Mouse (Mus musculus) gastrocnemius, postnatal 14 days (tissue): ENCODE measurements around the gene Insl5. TPM values are rescaled to one million over a fixed set of nuclear protein-coding genes. Genes with fewer than 3 reads are reported as not detected.

Experiments
- DNase-seq: peaks from one replicate; pipeline ENCODE4 v3.0.0; 2021; ENCODE audit warnings: mixed read lengths
- intact Hi-C: fragments of 180-260 bp; cut with DNase I; formaldehyde crosslinking; loops from one replicate; pipeline ENCODE4 v1.15.1; 2025; ENCODE audit warnings: low total_unique reads
- total RNA-seq, 2 experiments: library from RNA; stranded (reverse); gene quantifications; 2 replicates each; pipeline ENCODE4 v1.2.3; 2021

Gene Insl5
- total RNA-seq, 2 experiments from 2014 or later: not detected

DNA sequence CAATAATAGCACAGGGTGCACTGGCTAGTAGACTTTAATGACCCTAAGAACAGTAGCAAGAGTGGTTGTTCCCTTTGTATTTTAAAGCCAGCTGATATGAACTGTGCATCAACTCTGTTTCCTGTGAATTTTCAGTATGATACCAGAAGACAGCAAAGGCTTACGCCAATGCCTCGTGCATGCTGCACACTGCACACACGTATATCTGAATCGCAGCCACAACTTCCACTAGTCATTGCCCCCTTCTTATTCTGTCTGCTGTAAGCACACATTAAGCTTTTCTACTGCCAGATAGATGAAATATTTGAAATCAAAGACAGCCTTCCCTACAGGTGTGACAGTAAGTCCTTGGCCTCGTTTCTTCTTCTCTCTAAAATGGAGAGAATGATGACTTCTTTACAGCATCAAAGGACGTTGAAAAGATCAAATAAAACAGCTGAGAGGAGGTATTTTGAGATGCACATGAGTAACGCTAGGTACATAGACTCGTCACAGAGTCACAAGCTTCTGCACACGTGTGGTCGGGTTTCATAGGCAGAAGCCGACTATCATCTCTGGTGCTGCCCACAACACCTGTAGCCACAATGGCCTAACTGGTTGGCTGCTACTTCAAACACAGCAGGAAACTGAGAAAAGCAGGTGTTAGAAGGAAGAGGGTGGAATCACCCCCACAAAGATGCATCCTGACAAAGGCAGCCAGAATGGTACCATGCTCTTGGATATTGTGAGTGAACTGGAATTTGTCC is 35.9 kb downstream of the Insl5 start:
- DNase-seq: no peak
- intact Hi-C loops: no loop called here

DNA sequence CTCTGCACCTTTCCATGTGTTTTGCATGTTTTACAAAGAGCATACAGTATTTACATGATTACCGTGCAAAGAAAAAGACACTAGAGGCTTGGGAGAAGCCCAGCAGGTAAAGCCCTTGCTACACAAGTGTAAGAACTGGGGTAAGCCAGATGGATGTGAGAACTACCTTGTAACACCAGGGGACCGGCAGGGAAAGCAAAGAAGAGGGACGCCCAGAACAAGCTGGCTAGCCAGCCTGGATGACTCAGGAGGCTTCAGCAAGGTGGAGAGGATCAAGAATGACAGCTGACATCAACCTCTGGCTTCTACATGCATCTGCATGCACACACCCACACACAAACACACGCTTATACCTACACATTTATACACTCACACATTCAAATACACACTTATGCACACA is 36.6 kb downstream of the Insl5 start:
- intact Hi-C loops: no loop called here
- no peak for DNase-seq

DNA sequence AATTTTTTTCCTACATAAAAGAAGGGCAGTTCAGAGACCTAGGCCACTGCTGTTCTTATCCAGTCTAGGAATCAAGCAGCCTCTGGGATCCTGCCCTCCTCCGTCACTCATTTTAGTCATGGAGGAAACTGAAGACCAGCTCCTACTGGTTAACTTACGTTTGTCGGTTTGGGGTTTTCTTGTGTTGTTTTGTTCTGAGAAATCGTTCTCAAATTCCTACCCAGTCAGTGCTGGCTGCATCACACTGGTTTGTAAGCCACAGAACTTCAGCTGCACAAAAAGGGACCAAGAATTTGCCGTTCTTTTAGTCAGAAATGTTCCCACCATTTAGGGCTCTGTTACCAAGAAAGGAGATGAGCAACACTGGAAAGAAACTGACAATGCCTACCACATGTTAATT is 37.3 kb downstream of the Insl5 start:
- no peak for DNase-seq

DNA sequence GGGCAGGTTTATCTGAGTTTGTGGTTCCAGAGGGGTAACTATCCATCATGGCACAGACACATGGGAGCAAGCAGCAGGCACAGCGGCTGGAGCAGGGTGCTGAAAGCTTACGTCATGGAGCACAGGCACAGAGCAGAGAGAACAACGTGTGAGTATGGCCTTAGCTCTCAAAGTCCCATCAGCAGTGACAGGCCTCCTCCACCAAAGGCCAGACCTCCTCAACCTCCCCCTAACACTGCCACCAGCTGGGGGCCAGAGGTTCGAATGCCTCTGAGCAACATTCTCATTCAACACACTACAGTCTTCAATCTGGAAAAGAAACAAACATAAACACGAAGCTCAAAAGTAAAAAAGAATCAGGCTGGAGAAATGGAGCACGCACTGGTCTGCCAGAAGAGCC is 38.1 kb downstream of the Insl5 start:
- intact Hi-C loops: loop anchor here (5.0 kb wide), 1 partner anchor 154 kb away; no protein-coding TSS in a partner anchor
- no peak for DNase-seq

More for the DNA sequence above, 37.3 kb downstream of the Insl5 start:
- intact Hi-C loops: loop anchor here (5.0 kb wide), 1 partner anchor 153 kb away; no protein-coding TSS in a partner anchor

- no peak for DNase-seq
- intact Hi-C loops: loop anchor here (5.0 kb wide), 1 partner anchor 155 kb away; no protein-coding TSS in a partner anchor
Observed at GRCm38 (mm10) chr4:102987756-102988155, 38.9 kb downstream of the Insl5 start.

GRCm38 (mm10) chr4:102987325-102987724 is 39.3 kb downstream of the Insl5 start:
- DNase-seq: no peak
- intact Hi-C loops: loop anchor here (5.0 kb wide), 1 partner anchor 155 kb away; no protein-coding TSS in a partner anchor

DNA sequence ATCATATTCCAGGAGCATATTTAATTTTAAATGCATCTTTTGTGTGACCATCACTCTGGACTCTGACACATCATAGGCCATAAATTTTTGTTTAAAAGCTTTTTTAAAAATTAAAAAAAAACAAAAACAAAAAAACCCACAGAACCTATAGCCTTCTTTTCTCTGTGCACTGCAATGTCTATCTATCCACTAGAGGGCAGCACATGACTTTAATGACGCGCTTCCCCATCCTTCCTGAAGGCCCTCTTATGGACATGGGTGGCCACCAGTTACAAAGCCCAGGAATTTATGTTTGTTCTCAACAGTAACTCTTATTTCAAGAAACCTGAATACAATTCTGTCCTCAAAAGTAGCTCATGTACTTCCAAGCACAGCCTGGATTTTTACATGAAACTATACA is 39.7 kb downstream of the Insl5 start:
- DNase-seq: peak; percentile 31
- intact Hi-C loops: loop anchor here (5.0 kb wide), 1 partner anchor 155 kb away; no protein-coding TSS in a partner anchor

DNA sequence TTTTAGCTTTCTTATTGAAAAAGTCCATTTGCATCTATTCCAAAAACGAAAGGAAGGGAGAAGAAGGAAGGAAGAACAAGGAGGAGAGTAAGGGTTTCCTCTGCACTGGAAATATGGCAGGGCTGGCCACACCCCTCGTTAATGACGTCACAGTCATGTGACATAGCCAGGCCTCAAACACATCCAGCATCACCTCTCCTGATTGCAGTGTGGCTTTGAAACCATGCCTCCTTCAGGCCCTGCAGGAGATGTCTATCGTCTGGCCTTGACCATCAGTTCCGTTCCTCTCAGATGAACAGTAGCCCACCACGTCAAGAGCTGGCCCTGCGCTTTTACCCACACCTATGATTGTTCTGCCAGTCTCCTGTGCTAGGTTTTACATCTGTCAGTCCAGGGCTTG is 40.5 kb downstream of the Insl5 start:
- intact Hi-C loops: loop anchor here (5.0 kb wide), 1 partner anchor 156 kb away; no protein-coding TSS in a partner anchor
- no peak for DNase-seq

DNA sequence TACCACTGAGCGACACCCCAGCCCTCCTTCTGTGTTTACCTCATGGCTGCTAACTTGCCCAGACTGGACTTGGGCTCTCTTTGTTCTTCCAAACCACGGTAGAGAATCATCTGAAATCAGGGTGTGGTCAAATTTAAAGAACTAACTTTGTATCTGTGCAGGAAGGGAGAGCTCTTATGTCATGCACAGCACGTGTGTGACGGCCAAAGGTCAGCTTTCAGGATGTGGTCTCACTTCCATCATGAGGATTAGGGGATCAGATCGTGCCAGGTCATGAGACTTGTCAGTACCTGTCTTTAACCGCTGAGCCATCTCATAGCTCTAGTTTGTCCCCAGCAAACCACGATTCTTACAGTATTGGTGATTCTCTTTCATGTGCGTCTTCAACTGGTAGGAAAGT is 44.9 kb downstream of the Insl5 start:
- DNase-seq: no peak
- intact Hi-C loops: no loop called here

DNA sequence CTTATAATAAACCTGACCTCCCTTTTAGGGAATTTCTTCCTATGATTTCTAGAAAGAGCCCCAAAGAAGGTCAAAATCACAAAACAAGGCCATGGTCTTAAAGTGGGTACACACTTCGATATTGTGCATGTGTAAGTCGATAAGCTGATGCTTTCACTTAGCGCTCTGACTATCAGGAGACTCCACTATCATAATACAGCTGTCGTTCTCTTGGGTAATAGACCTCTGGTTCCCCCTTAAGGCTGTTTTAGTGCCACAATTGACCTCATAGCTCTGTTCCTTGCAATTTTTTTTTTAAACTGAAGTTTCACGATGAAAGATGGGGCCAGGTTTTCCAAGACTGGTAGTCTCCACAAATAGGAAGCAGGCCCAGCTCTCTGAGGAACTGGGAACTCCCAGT is 47.3 kb downstream of the Insl5 start:
- DNase-seq: no peak
- intact Hi-C loops: no loop called here

GRCm38 (mm10) chr4:102978440-102978839 is 48.2 kb downstream of the Insl5 start, which contains the start of gene Tctex1d1:
Tctex1d1 (plus strand) TSS chr4:102978606.
- peak; percentile 14 for DNase-seq
- intact Hi-C loops: no loop called here

- intact Hi-C loops: no loop called here
- no peak for DNase-seq
Observed at GRCm38 (mm10) chr4:102977778-102978321, 48.8 kb downstream of the Insl5 start.

- intact Hi-C loops: no loop called here
Observed at GRCm38 (mm10) chr4:102976290-102977275, 50.1 kb downstream of the Insl5 start.

GRCm38 (mm10) chr4:102974172-102974571 is 52.5 kb downstream of the Insl5 start:
- intact Hi-C loops: no loop called here
- DNase-seq: no peak

More at GRCm38 (mm10) chr4:102976290-102977275, 50.1 kb downstream of the Insl5 start:
- no peak for DNase-seq

- intact Hi-C loops: no loop called here
- no peak for DNase-seq
Observed at GRCm38 (mm10) chr4:102972071-102972470, 54.6 kb downstream of the Insl5 start.

DNA sequence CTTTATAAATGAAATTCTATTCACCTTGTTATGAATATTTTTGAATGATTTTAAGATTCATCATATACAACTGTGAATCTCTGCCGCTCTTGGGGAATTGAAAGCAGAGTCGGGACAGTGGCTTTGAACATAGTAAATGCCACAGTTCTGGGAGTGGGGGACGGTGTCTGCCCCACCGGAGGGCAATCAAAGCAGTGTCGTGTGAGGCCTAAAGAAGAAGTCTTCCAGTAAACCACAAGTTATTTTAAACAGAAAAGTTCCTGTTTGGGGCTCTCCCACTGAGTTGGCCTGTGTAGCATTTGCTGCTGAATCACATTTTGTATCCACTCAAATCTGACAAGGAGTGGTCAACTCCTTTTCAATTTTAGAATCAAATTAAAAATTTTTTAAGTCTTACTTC is 55.5 kb downstream of the Insl5 start:
- DNase-seq: no peak
- intact Hi-C loops: no loop called here

- intact Hi-C loops: no loop called here
- DNase-seq: no peak
Observed at GRCm38 (mm10) chr4:102969599-102969998, 57.0 kb downstream of the Insl5 start.
